Mouse (Mus musculus): ENCODE results near the gene 4931409K22Rik.

- TF ChIP-seq POLR2A (IDR thresholded peaks at IDR 0.05; ENCODE audit: control insufficient read depth, extremely low read depth, insufficient read depth, low read length, poor library complexity) (no peak), CTCF (IDR thresholded peaks at IDR 0.05; ENCODE audit: borderline replicate concordance, control insufficient read depth, extremely low read depth, insufficient read depth, low read length, poor library complexity) (no peak)
These were observed 28.8 kb downstream of the 4931409K22Rik start for GRCm38 (mm10) chr5:24527780-24528179.
